Mouse (Mus musculus): ENCODE results near the gene AU022252. TPM values are rescaled to one million over a fixed set of nuclear protein-coding genes. Genes with fewer than 3 reads are reported as not detected.

Gene AU022252
- total and polyA plus RNA-seq, 3 experiments, result 6.0 to 26.4 (median 22.4) TPM

DNA sequence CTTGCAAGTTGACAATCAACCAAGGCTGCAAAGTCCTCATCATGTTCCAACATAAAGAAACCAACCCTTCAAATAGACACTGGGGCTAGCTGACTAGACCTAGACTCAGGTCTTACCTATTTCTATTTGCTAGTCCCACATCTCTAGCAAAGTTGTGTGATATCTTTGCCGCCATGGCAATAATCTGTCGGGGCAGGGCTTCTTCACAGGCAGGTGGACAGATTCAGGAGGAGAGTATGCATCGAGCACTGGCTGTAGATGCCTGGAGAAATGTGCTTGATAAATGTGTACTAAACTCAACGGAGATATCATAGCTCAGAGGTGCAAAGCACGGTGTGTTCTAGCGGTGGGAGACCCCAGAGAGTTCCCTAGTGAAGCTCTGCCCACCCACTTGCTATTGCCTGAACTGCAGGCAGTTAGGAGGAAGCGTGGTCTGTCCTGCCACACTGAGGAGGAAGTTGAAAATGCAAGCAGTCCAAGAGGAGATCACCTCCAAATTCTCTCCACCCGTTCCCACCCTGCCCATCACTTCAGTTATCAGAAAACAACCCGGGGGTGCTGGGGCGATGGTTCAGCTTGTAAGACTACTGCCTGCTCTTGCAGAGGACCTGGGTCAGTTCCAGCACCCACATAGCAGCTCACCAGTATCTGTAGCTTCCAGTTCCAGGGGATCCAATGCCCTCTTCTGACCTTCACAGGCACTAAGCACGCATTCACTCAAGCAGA, 44.3 kb downstream of the AU022252 start:
- DNase-seq, result no peak

DNA sequence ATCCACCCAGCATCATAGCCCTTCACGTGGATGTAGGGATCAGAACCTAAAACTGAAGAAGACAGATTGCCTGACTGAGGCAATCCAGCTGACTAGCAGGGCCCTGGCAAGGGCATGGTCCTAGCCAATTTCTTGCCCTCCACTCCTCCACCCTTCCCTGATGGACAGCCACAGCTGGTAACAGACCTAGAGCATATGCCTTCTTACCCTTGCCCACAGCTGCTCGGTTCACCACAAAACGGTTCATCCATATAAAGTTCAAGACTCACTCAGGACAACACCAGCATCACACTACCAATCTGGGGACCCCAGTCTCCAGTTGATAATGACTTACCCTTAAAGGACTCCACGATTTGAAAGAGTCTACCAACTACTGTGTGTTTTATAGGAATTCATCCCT, 46.7 kb downstream of the AU022252 start:
- no peak for DNase-seq

DNA sequence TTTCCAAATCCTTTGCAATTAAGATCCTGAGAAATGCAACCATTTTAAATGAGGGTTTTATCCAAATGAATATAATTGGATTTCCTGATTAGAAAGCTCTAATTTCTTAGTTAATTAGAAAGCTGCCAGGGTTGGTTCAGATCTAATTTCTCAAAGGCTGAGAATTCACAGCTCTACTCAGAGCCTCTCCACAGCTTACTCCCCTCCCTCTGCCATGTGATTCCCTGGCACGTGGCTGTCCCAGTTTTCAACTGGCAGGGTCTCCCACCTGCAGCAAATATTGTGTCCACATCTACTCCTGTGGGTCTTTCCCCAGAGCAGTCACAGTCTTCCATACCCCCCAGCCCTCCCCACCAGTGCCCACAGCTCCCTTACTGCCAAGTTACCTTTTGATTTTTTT, 49.0 kb downstream of the AU022252 start:
- no peak for DNase-seq

DNA sequence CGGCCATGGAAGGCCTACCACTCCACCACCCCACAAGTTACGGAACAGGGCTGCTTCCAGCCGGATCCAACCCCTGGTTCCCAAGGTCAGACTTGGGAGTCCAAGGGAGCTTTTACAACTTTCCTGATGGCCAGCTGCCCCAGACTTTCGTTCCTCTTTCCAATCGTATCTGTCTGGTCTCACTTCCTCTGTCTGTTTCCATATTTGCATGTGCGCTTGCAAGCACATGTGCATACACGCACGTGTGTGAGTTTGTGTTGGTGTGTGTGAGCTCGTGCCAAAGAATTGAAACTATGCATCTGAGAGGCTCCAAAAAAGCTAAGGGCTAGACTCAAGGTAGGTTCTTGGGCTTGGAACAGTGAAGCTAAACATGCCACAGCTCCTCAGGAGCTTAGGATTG, 51.1 kb downstream of the AU022252 start:
- DNase-seq, result no peak

DNA sequence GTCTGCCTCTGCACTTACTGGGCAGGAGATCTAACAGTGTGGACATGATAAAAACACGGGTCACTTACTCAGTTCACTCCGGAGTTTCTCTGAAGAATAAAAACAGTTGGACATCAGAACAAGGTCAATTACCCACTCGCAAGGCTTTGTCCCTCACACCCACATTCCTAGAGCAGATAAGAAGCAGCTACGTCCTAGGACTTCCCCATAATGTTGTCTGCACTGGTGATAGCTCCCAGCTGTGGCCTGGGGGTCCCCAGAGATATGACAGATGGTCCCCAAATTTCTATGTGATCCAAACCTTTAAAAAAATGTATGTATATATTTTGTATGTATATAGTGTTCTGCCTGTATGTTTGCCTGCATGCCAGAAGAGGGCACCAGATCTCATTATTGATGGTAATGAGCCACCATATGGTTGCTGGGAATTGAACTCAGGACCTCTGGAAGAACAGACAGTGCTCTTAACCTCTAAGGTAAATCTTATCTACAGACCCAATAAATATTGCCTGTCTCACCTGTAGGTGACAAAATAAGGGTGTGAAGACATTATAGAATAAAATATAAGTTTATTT, 52.3 kb downstream of the AU022252 start:
- DNase-seq, result peak; percentile 30

GRCm38 (mm10) chr4:119178331-119178730, 54.2 kb downstream of the AU022252 start:
- peak; percentile 52 for DNase-seq

DNA sequence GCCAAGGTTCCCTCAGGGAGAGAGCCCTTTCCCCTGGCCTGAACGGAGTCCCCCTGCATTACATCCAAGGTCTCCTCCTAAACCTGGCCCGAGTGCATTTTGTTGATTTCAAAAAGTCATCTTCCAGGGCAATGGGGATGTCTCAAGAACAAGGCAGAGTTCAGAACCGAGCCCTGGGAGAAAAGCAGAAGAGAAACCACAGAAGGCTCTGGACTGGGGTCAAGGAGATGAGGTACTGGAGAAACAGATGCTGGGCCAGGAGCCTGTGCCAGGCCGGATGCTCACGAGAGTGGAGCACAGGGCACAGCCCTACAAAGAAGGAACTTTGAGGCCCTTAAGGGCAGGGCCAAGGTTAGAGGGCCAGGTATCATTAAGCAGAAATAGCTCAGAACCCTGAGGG, 54.8 kb downstream of the AU022252 start:
- no peak for DNase-seq

DNA sequence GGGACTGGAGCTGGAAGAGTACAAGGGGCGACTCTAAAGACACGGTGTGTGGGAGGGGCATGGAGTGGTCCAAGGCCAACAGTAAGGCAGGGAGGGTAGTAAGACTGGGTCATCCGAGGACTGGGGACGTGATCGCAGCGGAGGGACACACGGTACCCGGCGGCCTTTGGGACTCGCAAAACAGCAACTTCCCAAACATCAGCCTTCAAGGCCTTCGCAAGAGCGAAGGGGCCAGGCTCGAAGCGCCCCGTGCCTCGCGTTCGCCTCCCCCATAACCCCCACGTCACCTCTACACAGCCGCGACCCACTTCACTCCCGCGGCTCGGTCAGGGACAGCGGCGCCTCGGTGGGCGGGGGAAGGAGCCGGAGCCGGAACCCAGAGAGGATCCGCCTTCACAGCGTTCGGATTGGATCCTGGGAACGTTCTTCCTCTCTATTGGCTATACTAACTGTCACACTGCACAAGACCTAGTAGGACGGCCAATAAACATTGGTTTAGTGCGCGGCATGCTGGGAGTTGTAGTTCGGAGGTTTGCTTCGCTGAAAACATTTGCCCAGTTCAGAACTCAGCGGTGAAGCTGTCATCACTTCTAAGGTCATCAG, 58.6 kb downstream of the AU022252 start, which contains the start of gene Zfp691:
Gene Zfp691, minus strand, starts transcription at position 345 of the 603 bp plus-strand sequence.
- DNase-seq, result peak; percentile 96

DNA sequence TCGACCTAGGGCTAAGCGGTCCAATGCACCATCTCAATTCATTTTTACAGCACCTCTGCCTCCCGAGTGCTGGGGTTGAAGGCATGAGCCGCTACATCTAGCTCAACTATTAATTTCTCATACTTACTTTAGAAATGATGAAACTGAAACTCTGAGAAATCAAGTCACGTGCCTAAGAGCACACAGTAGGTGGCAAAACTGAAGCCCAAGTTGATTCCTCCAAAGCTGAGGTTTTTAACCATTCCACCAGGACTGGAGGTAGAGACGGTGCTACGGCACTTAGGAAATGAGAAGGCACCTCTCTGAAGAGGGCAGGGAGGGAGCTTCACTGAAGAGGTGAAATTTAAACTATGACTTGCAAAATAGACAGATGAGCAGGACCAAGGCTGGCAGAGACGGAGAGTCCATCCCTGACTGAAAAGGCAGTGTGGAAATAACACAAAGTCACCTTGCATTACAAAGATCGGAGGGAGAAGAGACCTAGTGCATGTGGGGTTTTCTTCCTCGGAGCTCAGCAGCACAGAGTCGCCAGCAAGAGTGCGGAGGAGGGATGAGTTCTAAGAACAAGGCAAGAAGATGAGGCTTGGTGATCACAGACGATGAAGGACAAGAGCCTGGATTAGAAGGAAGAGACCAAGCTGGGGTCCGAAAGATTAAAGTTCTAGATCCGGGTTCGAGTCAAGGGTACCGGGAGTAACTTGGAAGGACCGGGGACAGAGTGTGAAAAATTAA, 59.4 kb downstream of the AU022252 start:
- peak; percentile 22 for DNase-seq

GRCm38 (mm10) chr4:119167663-119168062, 64.8 kb downstream of the AU022252 start:
- peak; percentile 80 for DNase-seq

GRCm38 (mm10) chr4:119167068-119167467, 65.4 kb downstream of the AU022252 start:
- no peak for DNase-seq

DNA sequence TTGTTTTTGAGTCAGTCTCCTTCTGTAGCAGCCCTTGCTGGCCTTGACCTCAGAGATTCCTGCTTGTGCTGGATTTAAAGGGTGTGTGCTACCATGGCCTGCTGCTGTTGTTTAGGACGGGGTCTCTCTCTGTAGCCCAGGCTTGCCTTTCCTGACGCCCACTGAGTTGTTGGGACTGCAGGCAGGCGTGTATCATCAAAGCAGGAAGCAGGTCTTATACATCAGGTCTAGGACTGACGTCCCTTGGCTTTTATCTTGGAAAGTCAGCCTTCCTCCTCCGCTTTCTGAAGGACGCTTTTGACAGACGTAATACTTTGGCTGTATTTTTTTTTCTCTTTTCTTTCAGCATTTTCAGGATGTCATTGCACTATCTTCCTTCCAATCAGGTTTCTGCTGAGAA, 66.6 kb downstream of the AU022252 start:
- peak; percentile 19 for DNase-seq

DNA sequence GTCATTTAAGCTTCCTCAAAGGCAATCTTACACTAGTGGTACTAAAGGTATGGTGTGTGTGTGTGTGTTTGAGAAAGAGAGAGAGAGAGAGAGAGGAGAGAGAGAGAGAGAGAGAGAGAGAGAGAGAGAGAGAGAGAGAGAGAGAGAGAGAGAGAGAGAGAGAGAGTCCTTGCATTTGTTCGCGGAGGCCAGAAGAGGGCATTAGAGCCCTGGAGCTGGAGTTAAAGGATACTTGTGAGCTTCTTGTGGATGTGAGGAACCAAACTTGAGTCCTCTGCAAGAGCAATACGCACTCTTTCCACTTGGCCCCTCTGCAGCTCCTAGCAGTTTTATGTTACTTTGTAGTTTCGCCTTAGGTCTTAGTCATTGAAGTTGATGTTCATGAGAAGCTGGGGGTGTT, 69.5 kb downstream of the AU022252 start:
- DNase-seq, result no peak

GRCm38 (mm10) chr4:119161358-119161757, 71.2 kb downstream of the AU022252 start:
- no peak for DNase-seq

- no peak for DNase-seq
These were observed 74.6 kb downstream of the AU022252 start for GRCm38 (mm10) chr4:119157891-119158290.

DNA sequence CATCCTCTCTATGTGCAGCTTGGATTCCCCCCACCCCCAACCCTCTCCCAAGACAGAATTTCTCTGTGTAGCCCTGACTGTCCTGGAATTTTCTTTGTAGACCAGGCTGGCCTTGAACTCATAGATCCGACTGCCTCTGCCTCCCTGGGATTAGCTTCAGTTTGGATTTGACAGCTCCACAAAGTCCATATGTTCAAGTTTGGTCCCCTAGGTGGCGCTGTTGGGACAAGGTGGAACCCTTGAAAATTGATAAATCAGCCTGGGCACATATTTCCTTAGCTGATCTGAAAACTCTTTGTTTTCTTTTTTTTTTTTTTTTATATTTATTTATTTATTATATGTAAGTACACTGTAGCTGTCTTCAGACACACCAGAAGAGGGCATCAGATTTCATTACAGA, 75.3 kb downstream of the AU022252 start:
- peak; percentile 63 for DNase-seq

Other genes starting within 250 kb of the AU022252 start
- 10 to 100 TPM; 21.9 to 22.0 TPM for gene Slc2a1, start 124.0 kb downstream of the AU022252 start, total RNA-seq (2021)
- gene Slc2a1, start 124.0 kb downstream of the AU022252 start, polyA plus RNA-seq (2012; rRNA removed), result 35.8 and 39.4 TPM in 2 replicates
- 10 to 100 TPM; 12.0 to 16.1 TPM for gene Zfp691, start 58.5 kb downstream of the AU022252 start, total RNA-seq (2021)
- 15.7 and 16.5 TPM in 2 replicates for gene Zfp691, start 58.5 kb downstream of the AU022252 start, polyA plus RNA-seq (2012; rRNA removed)
- gene Ermap, start 42.7 kb downstream of the AU022252 start, total RNA-seq (2021), result under 1 TPM; 0.07 to 0.32 TPM
- gene Ermap, start 42.7 kb downstream of the AU022252 start, polyA plus RNA-seq (2012; rRNA removed), result 0.10 and 0.25 TPM in 2 replicates
- 10 to 100 TPM; 16.8 to 19.8 TPM for gene Svbp, start 37.4 kb downstream of the AU022252 start, total RNA-seq (2021)
- 21.5 and 27.7 TPM in 2 replicates for gene Svbp, start 37.4 kb downstream of the AU022252 start, polyA plus RNA-seq (2012; rRNA removed)
- not detected for gene Tmem269, start 14.5 kb downstream of the AU022252 start, total RNA-seq (2021)
- 0.18 and 0.31 TPM in 2 replicates for gene Tmem269, start 14.5 kb downstream of the AU022252 start, polyA plus RNA-seq (2012; rRNA removed)
- 10 to 100 TPM; 23.2 to 27.5 TPM for gene P3h1, start 203 bp upstream of the AU022252 start, total RNA-seq (2021)
- 53.2 and 76.6 TPM in 2 replicates for gene P3h1, start 203 bp upstream of the AU022252 start, polyA plus RNA-seq (2012; rRNA removed)
- under 1 TPM in 1 of 2 experiments, not detected in 1; 0.24 TPM for gene Cldn19, start 22.7 kb upstream of the AU022252 start, total RNA-seq (2021)
- gene Cldn19, start 22.7 kb upstream of the AU022252 start, polyA plus RNA-seq (2012; rRNA removed), result 0.06 and 0.35 TPM in 2 replicates
- 100 to 1,000 TPM; 692 to 835 TPM for gene Ybx1, start 61.9 kb upstream of the AU022252 start, total RNA-seq (2021)
- gene Ybx1, start 61.9 kb upstream of the AU022252 start, polyA plus RNA-seq (2012; rRNA removed), result 323 and 336 TPM in 2 replicates
- gene Ppih, start 87.8 kb upstream of the AU022252 start, total RNA-seq (2021), result 10 to 100 TPM; 15.9 to 23.7 TPM
- 1.8 and 1.9 TPM in 2 replicates for gene Ppih, start 87.8 kb upstream of the AU022252 start, polyA plus RNA-seq (2012; rRNA removed)
- 10 to 100 TPM in 1 of 2 experiments, 1 to 10 TPM in 1; 7.2 to 23.9 TPM for gene Ccdc30, start 182.8 kb upstream of the AU022252 start, total RNA-seq (2021)
- gene Ccdc30, start 182.8 kb upstream of the AU022252 start, polyA plus RNA-seq (2012; rRNA removed), result 2.5 and 3.2 TPM in 2 replicates
- 10 to 100 TPM; 28.9 to 55.6 TPM for gene Ppcs, start 189.7 kb upstream of the AU022252 start, total RNA-seq (2021)
- 60.9 and 75.8 TPM in 2 replicates for gene Ppcs, start 189.7 kb upstream of the AU022252 start, polyA plus RNA-seq (2012; rRNA removed)
- 1 to 10 TPM; 3.0 to 3.3 TPM for gene Zmynd12, start 190.1 kb upstream of the AU022252 start, total RNA-seq (2021)
- gene Zmynd12, start 190.1 kb upstream of the AU022252 start, polyA plus RNA-seq (2012; rRNA removed), result 5.5 and 7.9 TPM in 2 replicates

Measured in adrenal gland, adult 2 months (tissue).